Mouse (Mus musculus): Measurements from ENCODE around the gene Tmem251. TPM values are rescaled to one million over a fixed set of nuclear protein-coding genes. Genes with fewer than 3 reads are reported as not detected.

Tmem251 gene
- polyA plus RNA-seq, 1 experiment from 2014 or later = 14.0 TPM

- WGBS = 84% methylated on average over 5 of the region's 5 CpGs
- Histone ChIP-seq H3K4me1 (replicated peaks; ENCODE audit: control insufficient read depth, insufficient read depth, low read length) (no peaks in the 10 kb centered on the region), H3K27me3 (replicated peaks; ENCODE audit: control insufficient read depth, insufficient read depth, low read length) (no peaks in the 10 kb centered on the region), H3K4me3 (ENCODE audit: low read depth, low read length) (no peak overlapping the region), H3K9me3 (ENCODE audit: control insufficient read depth, low read length) (no peaks in the 10 kb centered on the region), H3K27ac (ENCODE audit: low read depth, low read length) (no peak overlapping the region), H3K36me3 (ENCODE audit: control insufficient read depth, insufficient read depth, low read length) (peaks cover 15% of the 10 kb centered on the region), H3K4me2 (no peak overlapping the region), H3K9ac (ENCODE audit: low read depth, low read length) (no peak overlapping the region)
- DNase-seq (ENCODE audit: low spot score) = no peak
- ATAC-seq (replicated peaks; ENCODE audit: low FRiP score) = no peak
These were observed 34.6 kb downstream of the Tmem251 start for GRCm38 (mm10) chr12:102778151-102778550.

DNA sequence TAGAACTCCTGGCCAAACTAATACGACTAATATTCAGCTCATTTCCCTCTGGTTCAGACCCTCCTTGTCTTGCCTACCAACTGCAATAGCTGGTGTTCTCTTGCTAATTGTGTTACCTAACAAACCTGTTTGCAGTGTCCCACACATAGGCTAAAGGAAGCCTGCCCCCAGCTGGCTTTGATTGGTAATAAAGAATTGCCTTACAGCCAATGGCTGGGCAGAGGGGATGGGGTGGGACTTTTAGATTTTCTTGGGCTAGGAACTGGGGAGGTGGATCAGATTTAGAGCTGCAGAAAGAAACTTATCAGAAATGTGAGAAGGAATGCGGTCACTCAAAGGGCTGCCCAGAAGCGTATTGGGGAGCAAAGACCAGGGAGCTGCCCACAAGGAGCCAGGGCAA is 35.9 kb downstream of the Tmem251 start:
- H3K36me3 ChIP-seq (ENCODE audit: control insufficient read depth, insufficient read depth, low read length) = peaks cover 13% of the 10 kb centered on the region
- H3K9ac ChIP-seq (ENCODE audit: low read depth, low read length) = no peak overlapping the region
- H3K4me2 ChIP-seq = no peak overlapping the region
- DNase-seq (ENCODE audit: low spot score) = no peak
- 31% methylated on average over 3 of the region's 3 CpGs for WGBS
- no peaks in the 10 kb centered on the region for H3K4me1 ChIP-seq (replicated peaks; ENCODE audit: control insufficient read depth, insufficient read depth, low read length)
- no peak overlapping the region for H3K27ac ChIP-seq (ENCODE audit: low read depth, low read length)
- no peaks in the 10 kb centered on the region for H3K27me3 ChIP-seq (replicated peaks; ENCODE audit: control insufficient read depth, insufficient read depth, low read length)
- no peaks in the 10 kb centered on the region for H3K9me3 ChIP-seq (ENCODE audit: control insufficient read depth, low read length)
- peak; percentile 68 for ATAC-seq (replicated peaks; ENCODE audit: low FRiP score)
- H3K4me3 ChIP-seq (ENCODE audit: low read depth, low read length) = no peak overlapping the region

- H3K27ac ChIP-seq (ENCODE audit: low read depth, low read length) = no peak overlapping the region
- H3K4me3 ChIP-seq (ENCODE audit: low read depth, low read length) = no peak overlapping the region
- ATAC-seq (replicated peaks; ENCODE audit: low FRiP score) (no peak), DNase-seq (ENCODE audit: low spot score) (no peak)
- 91% methylated on average over 5 of the region's 5 CpGs for WGBS
- no peak overlapping the region for H3K9ac ChIP-seq (ENCODE audit: low read depth, low read length)
- H3K36me3 ChIP-seq (ENCODE audit: control insufficient read depth, insufficient read depth, low read length) = peaks cover 11% of the 10 kb centered on the region
- H3K27me3 ChIP-seq (replicated peaks; ENCODE audit: control insufficient read depth, insufficient read depth, low read length) = no peaks in the 10 kb centered on the region
- no peaks in the 10 kb centered on the region for H3K9me3 ChIP-seq (ENCODE audit: control insufficient read depth, low read length)
- H3K4me2 ChIP-seq = no peak overlapping the region
- H3K4me1 ChIP-seq (replicated peaks; ENCODE audit: control insufficient read depth, insufficient read depth, low read length) = no peaks in the 10 kb centered on the region
These were observed 39.3 kb downstream of the Tmem251 start for GRCm38 (mm10) chr12:102782841-102783240.

DNA sequence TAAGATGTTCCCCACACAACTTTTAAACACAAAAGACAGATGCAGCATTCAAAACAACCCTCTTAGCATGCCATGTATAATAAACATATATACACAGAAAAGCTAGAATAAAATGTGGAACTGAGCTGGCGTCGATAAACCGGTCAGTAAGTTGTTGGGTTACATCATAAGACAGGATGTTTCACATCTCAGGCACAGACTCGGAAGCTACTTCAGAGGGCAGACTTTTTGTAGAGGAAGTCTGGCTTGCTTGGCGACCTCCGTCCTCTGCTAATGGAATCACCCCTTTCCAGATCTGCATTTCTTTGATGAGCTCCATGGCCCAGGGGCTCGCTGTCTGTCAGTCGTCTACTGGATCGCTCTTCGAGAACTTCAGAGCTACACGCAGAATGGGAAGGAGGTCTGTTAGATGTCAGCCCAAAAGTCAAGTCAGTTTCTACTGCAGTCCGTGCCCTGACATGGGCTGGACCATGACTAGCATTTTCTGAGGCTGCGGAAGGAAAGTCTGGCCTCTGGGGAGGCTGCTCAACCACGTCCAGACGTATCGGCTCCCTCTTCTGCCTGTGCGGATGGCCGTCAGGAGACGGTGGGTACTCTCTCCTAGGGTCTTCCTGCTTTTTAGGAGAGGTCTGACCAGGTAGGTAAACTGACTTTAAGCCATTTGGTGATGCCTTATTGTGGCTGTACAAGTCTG is 41.5 kb downstream of the Tmem251 start:
- Histone ChIP-seq H3K4me1 (replicated peaks; ENCODE audit: control insufficient read depth, insufficient read depth, low read length) (no peaks in the 10 kb centered on the region), H3K4me2 (no peak overlapping the region), H3K36me3 (ENCODE audit: control insufficient read depth, insufficient read depth, low read length) (peaks cover 16% of the 10 kb centered on the region; the same call in 1 of the 2 replicates), H3K9ac (ENCODE audit: low read depth, low read length) (no peak overlapping the region), H3K27me3 (replicated peaks; ENCODE audit: control insufficient read depth, insufficient read depth, low read length) (no peaks in the 10 kb centered on the region), H3K9me3 (ENCODE audit: control insufficient read depth, low read length) (no peaks in the 10 kb centered on the region), H3K4me3 (ENCODE audit: low read depth, low read length) (no peak overlapping the region), H3K27ac (ENCODE audit: low read depth, low read length) (no peak overlapping the region)
- 84% methylated on average over 19 of the region's 19 CpGs for WGBS
- DNase-seq (ENCODE audit: low spot score) = no peak
- no peak for ATAC-seq (replicated peaks; ENCODE audit: low FRiP score)

DNA sequence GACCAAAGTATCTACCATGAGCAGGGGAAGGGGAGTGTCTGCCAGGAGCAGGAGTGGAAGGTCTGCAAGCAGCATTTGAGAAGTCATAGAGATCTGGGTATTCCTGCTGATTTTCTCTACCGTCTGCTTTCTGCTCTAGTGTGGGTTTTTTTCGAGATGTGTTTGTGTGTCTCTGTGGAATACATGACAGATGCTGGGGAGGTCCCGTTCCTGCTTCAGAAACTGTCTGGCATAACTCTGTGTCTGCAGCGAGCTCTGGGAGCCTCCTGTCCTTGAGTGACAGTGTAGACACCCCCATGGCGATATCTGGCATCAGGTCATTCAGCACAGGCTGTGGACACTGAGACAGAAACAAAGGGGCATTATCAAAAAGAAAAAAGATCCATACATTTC is 42.0 kb downstream of the Tmem251 start:
- Histone ChIP-seq H3K36me3 (ENCODE audit: control insufficient read depth, insufficient read depth, low read length) (peaks cover 20% of the 10 kb centered on the region), H3K4me1 (replicated peaks; ENCODE audit: control insufficient read depth, insufficient read depth, low read length) (no peaks in the 10 kb centered on the region), H3K27ac (ENCODE audit: low read depth, low read length) (no peak overlapping the region), H3K9ac (ENCODE audit: low read depth, low read length) (no peak overlapping the region), H3K4me2 (no peak overlapping the region), H3K27me3 (replicated peaks; ENCODE audit: control insufficient read depth, insufficient read depth, low read length) (no peaks in the 10 kb centered on the region), H3K9me3 (ENCODE audit: control insufficient read depth, low read length) (no peaks in the 10 kb centered on the region), H3K4me3 (ENCODE audit: low read depth, low read length) (no peak overlapping the region)
- WGBS = 88% methylated on average over 5 of the region's 5 CpGs
- no peak for ATAC-seq (replicated peaks; ENCODE audit: low FRiP score)
- DNase-seq (ENCODE audit: low spot score) = no peak

DNA sequence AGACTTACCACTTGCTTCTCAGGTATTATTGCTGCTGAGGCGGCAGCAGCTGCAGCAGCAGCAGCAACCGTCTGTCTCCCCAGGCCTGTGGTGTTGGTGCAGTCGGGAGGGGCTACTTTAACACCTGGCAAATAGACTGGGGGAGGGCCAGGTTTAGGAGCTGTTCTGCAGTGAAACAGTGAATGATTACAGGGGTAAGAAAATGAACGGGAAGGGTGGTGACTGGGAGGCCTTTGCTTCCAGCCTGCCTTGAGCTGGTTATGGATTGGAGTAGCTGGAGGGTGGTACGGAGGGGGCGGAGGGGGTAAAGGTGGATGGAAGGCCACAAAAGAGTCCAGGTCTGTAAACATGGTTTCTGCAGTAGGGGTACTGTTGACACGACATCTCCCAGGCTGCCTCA is 44.4 kb downstream of the Tmem251 start:
- H3K9ac ChIP-seq (ENCODE audit: low read depth, low read length) = no peak overlapping the region
- peaks cover 26% of the 10 kb centered on the region for H3K36me3 ChIP-seq (ENCODE audit: control insufficient read depth, insufficient read depth, low read length)
- peak; percentile 39; the same call in 1 of the 2 replicates for ATAC-seq (replicated peaks; ENCODE audit: low FRiP score)
- H3K4me2 ChIP-seq = no peak overlapping the region
- H3K4me3 ChIP-seq (ENCODE audit: low read depth, low read length) = no peak overlapping the region
- WGBS = 77% methylated on average over 7 of the region's 7 CpGs
- H3K27ac ChIP-seq (ENCODE audit: low read depth, low read length) = no peak overlapping the region
- no peaks in the 10 kb centered on the region for H3K9me3 ChIP-seq (ENCODE audit: control insufficient read depth, low read length)
- no peaks in the 10 kb centered on the region for H3K27me3 ChIP-seq (replicated peaks; ENCODE audit: control insufficient read depth, insufficient read depth, low read length)
- no peak for DNase-seq (ENCODE audit: low spot score)
- H3K4me1 ChIP-seq (replicated peaks; ENCODE audit: control insufficient read depth, insufficient read depth, low read length) = no peaks in the 10 kb centered on the region

Other genes with a start within 250 kb of the Tmem251 start
- gene Chga, start 188.8 kb upstream of the Tmem251 start, polyA plus RNA-seq (2014; fragmentation: Nextera tagmentation; extraction: Ambion mirVana) = 0.88 and 1.5 TPM in 2 replicates
- gene Itpk1, start 38.8 kb upstream of the Tmem251 start, polyA plus RNA-seq (2014; fragmentation: Nextera tagmentation; extraction: Ambion mirVana) = 5.8 and 7.3 TPM in 2 replicates
- 18.3 and 18.4 TPM in 2 replicates for gene Moap1, start 101 bp upstream of the Tmem251 start, polyA plus RNA-seq (2014; fragmentation: Nextera tagmentation; extraction: Ambion mirVana)
- not detected in 2 replicates for gene Gm28051, start 14.0 kb downstream of the Tmem251 start, polyA plus RNA-seq (2014; fragmentation: Nextera tagmentation; extraction: Ambion mirVana)
- 31.0 and 36.8 TPM in 2 replicates for gene Gon7, start 14.0 kb downstream of the Tmem251 start, polyA plus RNA-seq (2014; fragmentation: Nextera tagmentation; extraction: Ambion mirVana)
- gene Ubr7, start 14.2 kb downstream of the Tmem251 start, polyA plus RNA-seq (2014; fragmentation: Nextera tagmentation; extraction: Ambion mirVana) = 53.3 and 57.2 TPM in 2 replicates
- gene Gm20604, start 14.9 kb downstream of the Tmem251 start, polyA plus RNA-seq (2014; fragmentation: Nextera tagmentation; extraction: Ambion mirVana) = 17.5 and 19.1 TPM in 2 replicates
- 9.8 and 11.1 TPM in 2 replicates for gene Btbd7, start 134.7 kb downstream of the Tmem251 start, polyA plus RNA-seq (2014; fragmentation: Nextera tagmentation; extraction: Ambion mirVana)
- gene Cox8c, start 155.6 kb downstream of the Tmem251 start, polyA plus RNA-seq (2014; fragmentation: Nextera tagmentation; extraction: Ambion mirVana) = not detected in 2 replicates
- 0.04 and 0.23 TPM in 2 replicates for gene Unc79, start 205.1 kb downstream of the Tmem251 start, polyA plus RNA-seq (2014; fragmentation: Nextera tagmentation; extraction: Ambion mirVana)

Data from liver, embryonic 11.5 days (tissue).